Mouse (Mus musculus) layer of hippocampus, adult 8-10 months (tissue): ENCODE results near the gene Tmem110. TPM values are rescaled to one million over a fixed set of nuclear protein-coding genes. Genes with fewer than 3 reads are reported as not detected.

Experiments used
- DNase-seq, 2 experiments: peaks; one replicate each; pipeline ENCODE4 v3.0.0; 2022; ENCODE audit warnings: low spot score in 2 of 2
- total RNA-seq, 4 experiments: library from RNA; stranded (reverse); gene quantifications; 2 replicates each; pipeline ENCODE4 v1.2.4; 2022

Gene Tmem110
- 10 to 100 TPM; 22.8 to 27.8 (median 25.8) TPM for total RNA-seq

GRCm38 (mm10) chr14:30825476-30826131 lies at the start of gene Tmem110:
TSS of gene Tmem110 (plus strand) at chr14:30825590.
- DNase-seq = peak; percentile 73 to 80

GRCm38 (mm10) chr14:30784614-30785013 lies 40.8 kb upstream of the Tmem110 start:
- DNase-seq = no peak

GRCm38 (mm10) chr14:30789471-30789870 lies 35.9 kb upstream of the Tmem110 start:
- peak in 1 of 2 experiments; percentile 30 for DNase-seq

GRCm38 (mm10) chr14:30792871-30793270 lies 32.5 kb upstream of the Tmem110 start:
- no peak for DNase-seq

GRCm38 (mm10) chr14:30801756-30802155 lies 23.6 kb upstream of the Tmem110 start:
- DNase-seq = no peak

- DNase-seq = no peak
Measured at GRCm38 (mm10) chr14:30821136-30821535, 4.3 kb upstream of the Tmem110 start.

GRCm38 (mm10) chr14:30824456-30824995 lies 864 bp upstream of the Tmem110 start:
- DNase-seq = no peak

GRCm38 (mm10) chr14:30825021-30825475 lies 342 bp upstream of the Tmem110 start:
- no peak for DNase-seq

GRCm38 (mm10) chr14:30826174-30827140 lies 1.1 kb downstream of the Tmem110 start:
- DNase-seq = no peak

- DNase-seq = no peak
Measured at GRCm38 (mm10) chr14:30827480-30827879, 2.1 kb downstream of the Tmem110 start.

GRCm38 (mm10) chr14:30828077-30828476 lies 2.7 kb downstream of the Tmem110 start:
- no peak for DNase-seq

GRCm38 (mm10) chr14:30828635-30829460 lies 3.5 kb downstream of the Tmem110 start:
- no peak for DNase-seq

GRCm38 (mm10) chr14:30837416-30837996 lies 12.1 kb downstream of the Tmem110 start:
- no peak for DNase-seq

- DNase-seq = no peak
Measured at GRCm38 (mm10) chr14:30843701-30844100, 18.3 kb downstream of the Tmem110 start.

- DNase-seq = no peak
Measured at GRCm38 (mm10) chr14:30850504-30850903, 25.1 kb downstream of the Tmem110 start.

- no peak for DNase-seq
Measured at GRCm38 (mm10) chr14:30852325-30852724, 26.9 kb downstream of the Tmem110 start.

- no peak for DNase-seq
Measured at GRCm38 (mm10) chr14:30855316-30855715, 29.9 kb downstream of the Tmem110 start.

- no peak for DNase-seq
Measured at GRCm38 (mm10) chr14:30856885-30857507, 31.6 kb downstream of the Tmem110 start.

- DNase-seq = no peak
Measured at GRCm38 (mm10) chr14:30857990-30858389, 32.6 kb downstream of the Tmem110 start.

- DNase-seq = no peak
Measured at GRCm38 (mm10) chr14:30861421-30862125, 36.2 kb downstream of the Tmem110 start.
